ENCODE assay signal across 17 mouse cellular contexts in the genomic region with DNA sequence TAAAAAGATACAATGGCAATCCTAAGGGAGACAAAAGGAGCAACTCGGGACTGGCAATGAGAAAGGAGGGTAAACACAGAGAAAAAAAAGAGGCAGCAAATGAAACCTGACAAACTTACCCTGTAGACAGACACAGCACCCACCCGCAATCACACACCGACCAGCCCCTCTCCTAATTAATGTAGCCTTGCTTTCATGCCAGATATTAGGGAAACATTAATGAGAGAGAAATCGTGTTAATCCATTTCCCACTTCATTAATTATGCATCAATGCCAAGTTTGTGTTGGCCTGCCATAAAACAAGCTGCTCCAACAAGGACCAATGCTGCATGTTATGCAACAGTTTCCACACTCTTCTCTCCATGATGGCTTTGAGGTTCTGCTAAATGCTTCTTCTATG. TPM values are rescaled to one million over a fixed set of nuclear protein-coding genes. Genes with fewer than 3 reads are reported as not detected.
DNase-seq lines count a peak whose midpoint lies in the region; ATAC-seq and TF ChIP-seq lines count a peak whose summit lies in the region.
"Had no signal": no experiment of that assay in that cellular context is flagged by ENCODE, and none has a peak within 500 bp of the region (broad histone marks: within the 10 kb centered on the region; RNA-seq: fewer than 3 reads in every experiment).

No protein-coding gene starts in this region.

- H3K9me3 ChIP-seq in forebrain, embryonic 11.5 days (ENCODE audit: control insufficient read depth, low read length), result no peaks in the 10 kb centered on the region
- no peaks in the 10 kb centered on the region for H3K9me3 ChIP-seq in forebrain, embryonic 10.5 days
- H3K9me3 ChIP-seq in CH12.LX (replicated peaks; ENCODE audit: low read length), result no peaks in the 10 kb centered on the region
- H3K9me3 ChIP-seq in forebrain, postnatal 0 days (ENCODE audit: low read length), result no peaks in the 10 kb centered on the region
- H3K9me3 ChIP-seq in midbrain, embryonic 13.5 days, result no peaks in the 10 kb centered on the region
- H3K9me3 ChIP-seq: lung, embryonic 15.5 days had no signal

- no peaks in the 10 kb centered on the region for H3K27me3 ChIP-seq in forebrain, embryonic 11.5 days (ENCODE audit: control insufficient read depth, insufficient read depth, low read length)
- H3K27me3 ChIP-seq in forebrain, embryonic 10.5 days (ENCODE audit: poor library complexity, severe bottlenecking), result peaks cover 3% of the 10 kb centered on the region; the same call in 1 of the 2 replicates
- H3K27me3 ChIP-seq in CH12.LX (replicated peaks), result no peaks in the 10 kb centered on the region
- H3K27me3 ChIP-seq in forebrain, postnatal 0 days (ENCODE audit: insufficient read depth, low read length), result no peaks in the 10 kb centered on the region
- H3K27me3 ChIP-seq in midbrain, embryonic 13.5 days, result no peaks in the 10 kb centered on the region
- H3K27me3 ChIP-seq: lung, embryonic 15.5 days had no signal

- no peak overlapping the region for H3K4me3 ChIP-seq in forebrain, embryonic 11.5 days (ENCODE audit: low read depth, low read length)
- no peak overlapping the region for H3K4me3 ChIP-seq in forebrain, embryonic 10.5 days
- no peak overlapping the region for H3K4me3 ChIP-seq in CH12.LX (replicated peaks in 1 of 3; ENCODE audit: low read depth in 2 of 3, low read length in 2 of 3, poor library complexity in 1 of 3)
- peak overlapping the region; percentile 25 for H3K4me3 ChIP-seq in forebrain, postnatal 0 days (ENCODE audit: low read depth, low read length)
- no peak overlapping the region; the same call in 1 of the 2 replicates for H3K4me3 ChIP-seq in midbrain, embryonic 13.5 days (replicated peaks)
- H3K4me3 ChIP-seq: lung, embryonic 15.5 days; myocyte had no signal

- H3K36me3 ChIP-seq in forebrain, embryonic 11.5 days (ENCODE audit: control insufficient read depth, insufficient read depth, low read length), result no peaks in the 10 kb centered on the region
- no peaks in the 10 kb centered on the region for H3K36me3 ChIP-seq in forebrain, embryonic 10.5 days (replicated peaks)
- H3K36me3 ChIP-seq in CH12.LX (replicated peaks in 1 of 2; ENCODE audit: control insufficient read depth in 1 of 2, insufficient read depth in 1 of 2, low read length in 1 of 2), result no peaks in the 10 kb centered on the region
- no peaks in the 10 kb centered on the region for H3K36me3 ChIP-seq in forebrain, postnatal 0 days (ENCODE audit: insufficient read depth)
- H3K36me3 ChIP-seq in midbrain, embryonic 13.5 days, result no peaks in the 10 kb centered on the region
- H3K36me3 ChIP-seq: lung, embryonic 15.5 days had no signal

- dilution Hi-C loops in CH12.LX (cut with MboI; ENCODE audit: extremely low pct_ligation_motif_present, extremely low pct_unique_long_range_greater_than_20kb, low sequenced_read_pairs), result no loop called here

- no peak for DNase-seq in forebrain, embryonic 11.5 days (ENCODE audit: low spot score)
- no peak for DNase-seq in forebrain, embryonic 10.5 days (ENCODE audit: extremely low spot score, low spot score)
- DNase-seq in CH12.LX (ENCODE audit: extremely low read depth), result no peak
- DNase-seq in forebrain, postnatal 0 days, result peak; percentile 27
- no peak for DNase-seq in frontal cortex, postnatal 25 days (ENCODE audit: low spot score in 2 of 2)
- DNase-seq in spleen, postnatal 36 days (ENCODE audit: low spot score in 2 of 2), result no peak
- DNase-seq in kidney, adult 9 months, result no peak
- DNase-seq: cerebellum, postnatal 25 days; heart, postnatal 14 days; layer of hippocampus, postnatal 36 days; liver; thymus, postnatal 4 days had no signal

- ATAC-seq in forebrain, embryonic 11.5 days (replicated peaks; ENCODE audit: low FRiP score), result peak; percentile 49; the same call in 1 of the 2 replicates
- peak; percentile 36; the same call in 1 of the 2 replicates for ATAC-seq in forebrain, postnatal 0 days
- peak; percentile 77 for ATAC-seq in midbrain, embryonic 13.5 days
- ATAC-seq: CD4-positive, CD25-positive, alpha-beta regulatory T cell, adult 4 months had no signal

- no peak for TF ChIP-seq CTCF in CH12.LX (conservative IDR thresholded peaks at IDR 0.05 in 1 of 2, IDR thresholded peaks at IDR 0.05 in 1 of 2; ENCODE audit: low read depth in 2 of 2, low read length in 2 of 2)
- TF ChIP-seq CTCF in forebrain, postnatal 0 days (IDR thresholded peaks at IDR 0.05; ENCODE audit: low read depth), result no peak

- H3K9ac ChIP-seq in forebrain, embryonic 11.5 days (ENCODE audit: low read length), result no peak overlapping the region
- H3K9ac ChIP-seq in CH12.LX (ENCODE audit: insufficient read depth, low read depth), result no peak overlapping the region
- 0 out of 2 replicates have a peak overlapping the region, but pooled peaks have one; percentile 14 for H3K9ac ChIP-seq in forebrain, postnatal 0 days
- H3K9ac ChIP-seq in midbrain, embryonic 13.5 days (replicated peaks), result no peak overlapping the region
- H3K9ac ChIP-seq: lung, embryonic 15.5 days had no signal

- no peak for TF ChIP-seq EP300 in CH12.LX (IDR thresholded peaks at IDR 0.05; ENCODE audit: low read length)

- 0 out of 2 replicates have a peak overlapping the region, but pooled peaks have one; percentile 15 for H3K4me2 ChIP-seq in forebrain, embryonic 11.5 days (ENCODE audit: low read depth, low read length, severe bottlenecking)
- H3K4me2 ChIP-seq in CH12.LX (ENCODE audit: insufficient read depth, low read depth, poor library complexity, severe bottlenecking), result peak overlapping the region; percentile 38; the same call in 1 of the 2 replicates
- peak overlapping the region; percentile 35 for H3K4me2 ChIP-seq in forebrain, postnatal 0 days (ENCODE audit: low read depth)
- H3K4me2 ChIP-seq in midbrain, embryonic 13.5 days (replicated peaks), result peak overlapping the region; percentile 38
- H3K4me2 ChIP-seq: heart, embryonic 11.5 days; lung, embryonic 15.5 days had no signal

- in situ Hi-C loops in CH12.LX (cut with MboI; ENCODE audit: low pct_ligation_motif_present, low pct_unique_long_range_greater_than_20kb, low sequenced_read_pairs), result no loop called here

- H3K79me2 ChIP-seq in CH12.LX (replicated peaks; ENCODE audit: control insufficient read depth, extremely low read depth, insufficient read depth, poor library complexity, severe bottlenecking), result no peaks in the 10 kb centered on the region

- WGBS in forebrain, embryonic 11.5 days, result 57% methylated on average over 4 of the region's 4 CpGs
- 78% methylated on average over 4 of the region's 4 CpGs for WGBS in forebrain, embryonic 10.5 days
- 19% methylated on average over 4 of the region's 4 CpGs for WGBS in forebrain, postnatal 0 days
- 37% methylated on average over 4 of the region's 4 CpGs for WGBS in midbrain, embryonic 13.5 days

- no peak for TF ChIP-seq RAD21 in CH12.LX (IDR thresholded peaks at IDR 0.05; ENCODE audit: low read depth, low read length)

- TF ChIP-seq POLR2A in CH12.LX (IDR thresholded peaks at IDR 0.05; ENCODE audit: low read depth, low read length), result no peak

- H3K4me1 ChIP-seq in forebrain, embryonic 11.5 days (replicated peaks; ENCODE audit: control insufficient read depth, insufficient read depth, low read length), result peaks cover 2% of the 10 kb centered on the region
- peaks cover 11% of the 10 kb centered on the region for H3K4me1 ChIP-seq in forebrain, embryonic 10.5 days
- H3K4me1 ChIP-seq in CH12.LX (ENCODE audit: control insufficient read depth in 1 of 2, insufficient read depth in 2 of 2), result no peaks in the 10 kb centered on the region
- H3K4me1 ChIP-seq in forebrain, postnatal 0 days (ENCODE audit: insufficient read depth), result peaks cover 9% of the 10 kb centered on the region
- H3K4me1 ChIP-seq in midbrain, embryonic 13.5 days (replicated peaks), result peaks cover 9% of the 10 kb centered on the region
- H3K4me1 ChIP-seq: lung, embryonic 15.5 days had no signal

- H3K27ac ChIP-seq in forebrain, embryonic 11.5 days (ENCODE audit: low read depth, low read length), result no peak overlapping the region
- no peak overlapping the region for H3K27ac ChIP-seq in forebrain, embryonic 10.5 days
- H3K27ac ChIP-seq in CH12.LX (ENCODE audit: insufficient read depth, low read depth), result no peak overlapping the region
- no peak overlapping the region for H3K27ac ChIP-seq in forebrain, postnatal 0 days (ENCODE audit: low read depth, low read length)
- peak overlapping the region; percentile 76 for H3K27ac ChIP-seq in midbrain, embryonic 13.5 days
- H3K27ac ChIP-seq: lung, embryonic 15.5 days had no signal

TF ChIP-seq in CH12.LX, 34 proteins besides CTCF, POLR2A, EP300 and RAD21 (continues in another document):
- TF ChIP-seq MEF2A (IDR thresholded peaks at IDR 0.05; ENCODE audit: borderline replicate concordance, low read depth, low read length), result no peak
- no peak for TF ChIP-seq HCFC1 (IDR thresholded peaks at IDR 0.05; ENCODE audit: low read depth, low read length)
- TF ChIP-seq IRF4 (IDR thresholded peaks at IDR 0.05; ENCODE audit: low read depth, low read length), result no peak
- TF ChIP-seq SMC3 (IDR thresholded peaks at IDR 0.05; ENCODE audit: low read depth, low read length), result no peak
- TF ChIP-seq MAFK (IDR thresholded peaks at IDR 0.05; ENCODE audit: insufficient replicate concordance, low read length), result no peak
- no peak for TF ChIP-seq MAX (IDR thresholded peaks at IDR 0.05; ENCODE audit: low read length)
- no peak for TF ChIP-seq SIN3A (IDR thresholded peaks at IDR 0.05; ENCODE audit: low read length)
- TF ChIP-seq GABPA (IDR thresholded peaks at IDR 0.05; ENCODE audit: insufficient replicate concordance, low read depth, low read length), result no peak
- no peak for TF ChIP-seq MYC (IDR thresholded peaks at IDR 0.05; ENCODE audit: low read depth, low read length)
- no peak for TF ChIP-seq ZC3H11A (IDR thresholded peaks at IDR 0.05; ENCODE audit: low read depth, low read length)
- no peak for TF ChIP-seq TCF12 (IDR thresholded peaks at IDR 0.05; ENCODE audit: low read depth, low read length)
- TF ChIP-seq NELFE (IDR thresholded peaks at IDR 0.05; ENCODE audit: low read depth, low read length), result no peak
- TF ChIP-seq POLR2AphosphoS2 (IDR thresholded peaks at IDR 0.05; ENCODE audit: low read depth, low read length), result no peak
- no peak for TF ChIP-seq ELF1 (IDR thresholded peaks at IDR 0.05; ENCODE audit: low read depth, low read length)
- TF ChIP-seq TBP (conservative IDR thresholded peaks at IDR 0.05; ENCODE audit: low read depth, low read length), result no peak
- no peak for TF ChIP-seq JUN (IDR thresholded peaks at IDR 0.05; ENCODE audit: insufficient read depth, low read depth, low read length)

RNA-seq across cellular contexts. Expression of gene S1pr1, which starts 59.9 kb away (rescaled TPM):
- 35.3 and 35.9 TPM in 2 replicates for polyA plus RNA-seq in forebrain, embryonic 11.5 days (2014; fragmentation: Nextera tagmentation; extraction: Ambion mirVana)
- polyA plus RNA-seq in forebrain, embryonic 10.5 days (2016; fragmentation: Nextera tagmentation; extraction: Ambion mirVana), result 25.4 and 27.2 TPM in 2 replicates
- total RNA-seq in CH12.LX (2012; rRNA removed) (1.4 and 1.8 TPM in 2 replicates), CH12.LX (2014; rRNA removed) (4.1 and 4.6 TPM in 2 replicates)
- polyA plus RNA-seq in CH12.LX (2012; ENCODE audit: insufficient read length, low read depth), result 6.1 and 7.1 TPM in 2 replicates
- 31.2 and 38.7 TPM in 2 replicates for total RNA-seq in forebrain, postnatal 0 days (2014; rRNA removed)
- 25.9 and 31.7 TPM in 2 replicates for polyA plus RNA-seq in forebrain, postnatal 0 days (2015; fragmentation: Nextera tagmentation; extraction: Ambion mirVana)
- 25.0 and 30.5 TPM in 2 replicates for polyA plus RNA-seq in midbrain, embryonic 13.5 days (2015; fragmentation: Nextera tagmentation; extraction: Ambion mirVana)
